Mouse (Mus musculus) limb, embryonic 14.5 days (tissue): ENCODE results near the gene Fst. TPM values are rescaled to one million over a fixed set of nuclear protein-coding genes. Genes with fewer than 3 reads are reported as not detected.

Experiments used
- ATAC-seq: fragments of 200-750 bp; cut with Nextera tagmentation; 2 replicates; pipeline ENCODE4 v1.8.0; 2017; ENCODE audit warnings: low read depth, moderate number of reproducible peaks, moderate TSS enrichment; ENCODE audit not compliant: low FRiP score
- DNase-seq: peaks from one replicate; pipeline ENCODE4 v3.0.0-alpha.2; 2015; ENCODE audit warnings: low spot score
- H3K27ac ChIP-seq: fragments of 300-500 bp; sonication (generic); replicated peaks from 2 replicates; pipeline ENCODE4 v1.5.1; 2014; ENCODE audit warnings: low read depth, mild to moderate bottlenecking, low read length, moderate library complexity, mixed read lengths
- H3K27me3 ChIP-seq: fragments of 300-500 bp; sonication (generic); 2 replicates; pipeline ENCODE4 v1.6.1; 2014; ENCODE audit warnings: low read length, mixed read lengths; ENCODE audit not compliant: control insufficient read depth, insufficient read depth
- H3K36me3 ChIP-seq: fragments of 300-500 bp; sonication (generic); 2 replicates; pipeline ENCODE4 v1.6.1; 2014; ENCODE audit warnings: mild to moderate bottlenecking, low read length, moderate library complexity, mixed read lengths; ENCODE audit not compliant: control insufficient read depth, insufficient read depth
- H3K4me1 ChIP-seq: fragments of 300-500 bp; sonication (generic); 2 replicates; pipeline ENCODE4 v1.6.1; 2014; ENCODE audit warnings: antibody characterized with exemption, low read length, mixed read lengths; ENCODE audit not compliant: control insufficient read depth, insufficient read depth
- H3K4me2 ChIP-seq: fragments of 300-500 bp; sonication (generic); replicated peaks from 2 replicates; pipeline ENCODE4 v1.6.1; 2014; ENCODE audit warnings: low read depth, mild to moderate bottlenecking, low read length, moderate library complexity; ENCODE audit not compliant: severe bottlenecking
- H3K4me3 ChIP-seq: fragments of 300-500 bp; sonication (generic); replicated peaks from 2 replicates; pipeline ENCODE4 v1.5.1; 2014; ENCODE audit warnings: low read length
- H3K9ac ChIP-seq: fragments of 300-500 bp; sonication (generic); 2 replicates; pipeline ENCODE4 v1.6.1; 2014; ENCODE audit warnings: mild to moderate bottlenecking, low read depth, low read length, moderate library complexity; ENCODE audit not compliant: severe bottlenecking
- H3K9me3 ChIP-seq: fragments of 300-500 bp; sonication (generic); 2 replicates; pipeline ENCODE4 v1.6.1; 2016; ENCODE audit warnings: low read length; ENCODE audit not compliant: control insufficient read depth
- POLR2A ChIP-seq: fragments of 200-500 bp; IDR thresholded peaks from 2 replicates; pipeline ENCODE4 v1.8.0; 2012; ENCODE audit warnings: inconsistent platforms, mild to moderate bottlenecking, moderate library complexity, borderline replicate concordance; ENCODE audit not compliant: insufficient read depth, insufficient read length; ENCODE audit errors: extremely low read depth
- WGBS: fragments of 180-500 bp; shearing (Covaris S2); extraction: QIAGEN DNeasy Blood & Tissue Kit; methylation state at CpG from one replicate; pipeline ENCODE4 v1.1.7; 2014; 5-methylcytosine and 5-hydroxymethylcytosine counted together
- polyA plus RNA-seq, 2 experiments: library from polyadenylated mRNA; depleted of rRNA in 1 of 2; stranded (reverse) in 1 of 2; unstranded in 1 of 2; fragments of >200 nt; fragmentation: Nextera tagmentation in 1 of 2; extraction: Ambion mirVana in 1 of 2; gene quantifications; 2 replicates each; pipeline versions ENCODE4 v1.2.1 to v1.2.3; 2012 to 2014

Gene Fst
- polyA plus RNA-seq, 2 experiments = 32.1 to 57.0 TPM

GRCm38 (mm10) chr13:114412326-114412725 is 46.4 kb downstream of the Fst start:
- H3K4me1 ChIP-seq = no peaks in the 10 kb centered on the region
- no peak overlapping the region for H3K9ac ChIP-seq
- ATAC-seq = no peak
- no peak overlapping the region for H3K4me2 ChIP-seq
- H3K27me3 ChIP-seq = no peaks in the 10 kb centered on the region
- no peak overlapping the region for H3K27ac ChIP-seq
- DNase-seq = no peak
- no peaks in the 10 kb centered on the region for H3K36me3 ChIP-seq
- no peak overlapping the region for H3K4me3 ChIP-seq
- no peak for TF ChIP-seq POLR2A
- H3K9me3 ChIP-seq = no peaks in the 10 kb centered on the region

- ATAC-seq (no peak), DNase-seq (no peak)
- H3K9ac ChIP-seq = no peak overlapping the region
- H3K27ac ChIP-seq = no peak overlapping the region
- TF ChIP-seq POLR2A = no peak
- no peaks in the 10 kb centered on the region for H3K9me3 ChIP-seq
- no peak overlapping the region for H3K4me3 ChIP-seq
- WGBS = 18% methylated on average over 5 of the region's 5 CpGs
- no peaks in the 10 kb centered on the region for H3K36me3 ChIP-seq
- H3K4me1 ChIP-seq = no peaks in the 10 kb centered on the region
- no peaks in the 10 kb centered on the region for H3K27me3 ChIP-seq
- H3K4me2 ChIP-seq = no peak overlapping the region
Observed at GRCm38 (mm10) chr13:114406866-114407265, 51.9 kb downstream of the Fst start.

DNA sequence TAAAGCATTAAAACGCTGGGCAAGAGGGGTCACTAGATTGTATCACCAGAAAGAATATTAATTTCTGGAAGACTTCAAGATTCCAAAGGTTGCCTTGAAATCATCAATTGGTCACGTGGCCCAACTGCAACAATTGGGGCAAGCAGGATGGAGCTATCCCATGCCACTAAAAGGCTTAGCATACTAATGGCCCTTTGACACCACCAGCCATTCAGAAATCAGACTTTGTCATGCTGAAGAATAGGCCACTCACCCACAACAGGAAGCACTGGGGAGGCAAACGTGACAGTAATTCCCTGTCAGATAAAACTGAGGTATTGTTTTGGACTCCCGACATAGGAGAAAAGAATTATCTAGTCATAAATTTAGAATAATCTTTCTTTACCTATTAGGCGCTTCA is 52.3 kb downstream of the Fst start:
- ATAC-seq (no peak), DNase-seq (no peak)
- Histone ChIP-seq H3K27ac (no peak overlapping the region), H3K9me3 (no peaks in the 10 kb centered on the region), H3K9ac (no peak overlapping the region), H3K4me2 (no peak overlapping the region), H3K4me1 (no peaks in the 10 kb centered on the region), H3K36me3 (no peaks in the 10 kb centered on the region), H3K27me3 (no peaks in the 10 kb centered on the region), H3K4me3 (no peak overlapping the region)
- 28% methylated on average over 5 of the region's 5 CpGs for WGBS
- TF ChIP-seq POLR2A = no peak

- 87% methylated on average over 9 of the region's 9 CpGs for WGBS
- Histone ChIP-seq H3K4me1 (no peaks in the 10 kb centered on the region), H3K27me3 (no peaks in the 10 kb centered on the region), H3K27ac (no peak overlapping the region), H3K9me3 (no peaks in the 10 kb centered on the region), H3K4me2 (no peak overlapping the region), H3K4me3 (no peak overlapping the region), H3K9ac (no peak overlapping the region), H3K36me3 (no peaks in the 10 kb centered on the region)
- no peak for ATAC-seq
- no peak for DNase-seq
- no peak for TF ChIP-seq POLR2A
Observed at GRCm38 (mm10) chr13:114405100-114405715, 53.5 kb downstream of the Fst start.

Other genes starting within 250 kb of the Fst start
- 53.6 and 86.5 TPM in 2 replicates for gene Ndufs4, start 70.7 kb downstream of the Fst start, polyA plus RNA-seq (2012; rRNA removed)
- gene Ndufs4, start 70.7 kb downstream of the Fst start, polyA plus RNA-seq (2014; fragmentation: Nextera tagmentation; extraction: Ambion mirVana) = 279 and 290 TPM in 2 replicates